Mouse (Mus musculus) myocyte (in vitro differentiated cells): ENCODE data around the gene E4f1.

ENCODE experiments used
- MAX ChIP-seq: IDR thresholded peaks from one replicate; pipeline ENCODE4 v1.6.1; 2011; ENCODE audit warnings: low read depth, mild to moderate bottlenecking, control low read depth
- POLR2A ChIP-seq: IDR thresholded peaks from one replicate; pipeline ENCODE4 v1.6.1; 2011; ENCODE audit warnings: low read depth, mild to moderate bottlenecking, control low read depth, moderate library complexity; ENCODE audit not compliant: insufficient read length

- TF ChIP-seq MAX (no peak), POLR2A (no peak)
Observed at GRCm38 (mm10) chr17:24451220-24451619, 18.9 kb downstream of the E4f1 start.
